Mouse (Mus musculus) gonadal fat pad, adult 2 months (tissue): Measurements from ENCODE around the gene Rpl35a. TPM values are rescaled to one million over a fixed set of nuclear protein-coding genes. Genes with fewer than 3 reads are reported as not detected.
"Not testable (repeated sequence)": the region's sequence is repeated elsewhere in the genome, so short reads cannot be mapped to it uniquely, and the experiment has no call there.

ENCODE experiments used
- DNase-seq: peaks from one replicate; pipeline ENCODE4 v3.0.0-alpha.2; 2012; ENCODE audit warnings: low read depth
- polyA plus RNA-seq: library from polyadenylated mRNA; depleted of rRNA; stranded (reverse); fragments of >200 nt; gene quantifications from 2 replicates; pipeline ENCODE4 v1.2.3, GENCODE M21; 2012; rRNA removed

Rpl35a gene
- polyA plus RNA-seq, result 364 and 454 TPM in 2 replicates

DNA sequence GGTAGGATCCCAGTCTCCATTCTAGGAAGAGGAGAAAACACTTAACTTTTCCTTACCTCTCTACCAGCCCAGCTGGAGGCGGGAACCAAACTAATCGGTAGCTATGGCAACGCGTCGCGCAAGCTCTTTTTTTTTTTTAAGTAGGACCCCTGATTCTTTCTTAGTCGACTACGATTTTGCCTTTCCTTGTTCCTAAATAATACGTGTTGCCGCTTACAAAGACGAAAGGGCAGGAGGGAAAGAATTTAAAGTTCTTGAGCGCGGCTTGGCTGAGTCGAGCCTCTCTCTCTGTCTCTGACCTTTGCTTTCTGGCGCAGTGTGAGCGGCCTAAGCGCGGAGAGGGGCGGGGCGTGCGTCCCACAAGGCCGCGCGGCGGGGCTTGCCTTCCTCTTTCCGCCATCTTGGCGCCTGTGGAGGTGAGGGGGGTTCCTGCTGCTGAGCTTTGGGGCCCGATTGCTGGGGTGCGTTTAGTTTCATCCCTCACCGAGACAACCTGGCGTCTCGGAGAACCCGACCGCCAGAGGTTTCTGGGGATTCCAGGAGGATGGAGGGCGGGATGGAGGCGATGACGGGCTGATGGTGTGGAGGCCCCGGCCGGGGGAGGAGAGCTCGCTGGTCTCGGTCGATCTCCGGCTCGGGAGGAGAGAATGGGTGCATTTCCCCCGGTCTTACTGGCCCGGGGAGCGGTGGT, at the start of gene Rpl35a, which contains the start of gene Iqcg:
Gene Rpl35a, plus strand, starts transcription at position 359 of the 691 bp plus-strand sequence.
Gene Iqcg, minus strand, starts transcription at position 124 of the 691 bp plus-strand sequence.
- peak; percentile 37 for DNase-seq

DNA sequence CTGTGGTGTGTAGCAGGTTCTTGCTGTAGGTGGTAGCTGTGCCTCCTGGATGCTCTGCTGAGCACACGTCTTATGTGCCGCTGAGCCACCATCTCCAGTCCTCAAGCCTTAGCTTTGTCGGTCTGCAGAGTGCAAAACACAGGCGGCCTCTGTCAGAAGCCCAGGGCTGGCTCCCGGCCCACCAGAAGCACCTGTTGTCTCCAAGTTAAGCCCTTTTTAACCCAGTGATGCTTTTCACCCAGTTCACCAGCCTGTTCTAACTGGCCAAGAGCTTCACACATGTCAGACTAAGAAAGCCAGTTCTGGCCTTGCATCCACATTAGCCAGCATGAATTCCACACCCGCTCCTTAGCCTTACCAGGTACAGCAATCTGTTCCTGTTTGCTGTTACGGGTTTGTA, 49.4 kb upstream of the Rpl35a start:
- no peak for DNase-seq

- no peak for DNase-seq
These were observed 48.8 kb upstream of the Rpl35a start for GRCm38 (mm10) chr16:33007436-33007835.

DNA sequence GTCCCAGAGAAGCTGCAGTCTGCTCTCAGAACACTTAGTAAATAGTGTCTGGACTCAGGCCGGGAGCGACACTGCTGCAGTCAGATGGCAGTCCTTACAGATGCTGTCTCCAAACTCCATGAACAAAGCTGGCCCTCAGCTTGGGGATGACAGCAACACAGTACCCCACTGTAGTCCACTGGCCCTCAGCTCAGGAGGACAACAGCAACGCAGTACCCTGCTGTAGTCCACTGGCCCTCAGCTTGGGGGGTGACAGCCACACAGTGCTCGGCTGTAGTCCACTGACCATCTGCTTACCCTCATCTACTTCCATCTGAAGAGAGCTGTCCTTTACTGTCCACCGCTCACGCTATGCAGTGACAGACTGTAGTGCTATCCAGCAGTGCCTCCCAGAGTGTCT, 46.1 kb upstream of the Rpl35a start:
- no peak for DNase-seq

DNA sequence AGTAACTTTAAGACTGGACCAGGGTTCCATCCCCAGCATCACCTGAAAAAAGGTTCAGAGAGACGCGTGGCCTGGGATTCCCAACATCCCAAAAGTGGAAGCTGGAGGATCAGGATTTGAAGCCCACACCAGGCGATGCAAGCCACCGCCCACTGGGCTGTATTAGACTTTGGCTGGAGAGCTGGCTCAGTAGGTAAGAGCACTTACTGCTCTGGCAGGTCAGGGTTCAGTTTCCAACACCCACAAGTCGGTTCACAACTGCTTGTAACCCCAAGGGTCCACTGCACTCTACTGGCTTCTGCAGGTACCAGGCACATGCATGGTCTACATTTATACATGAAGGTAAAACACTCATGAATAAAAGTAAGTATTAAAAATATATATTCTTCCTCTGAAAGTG, 42.5 kb upstream of the Rpl35a start:
- no peak for DNase-seq

GRCm38 (mm10) chr16:33014921-33015320, 41.3 kb upstream of the Rpl35a start:
- DNase-seq, result no peak

GRCm38 (mm10) chr16:33015396-33015907, 40.8 kb upstream of the Rpl35a start:
- DNase-seq, result no peak

DNA sequence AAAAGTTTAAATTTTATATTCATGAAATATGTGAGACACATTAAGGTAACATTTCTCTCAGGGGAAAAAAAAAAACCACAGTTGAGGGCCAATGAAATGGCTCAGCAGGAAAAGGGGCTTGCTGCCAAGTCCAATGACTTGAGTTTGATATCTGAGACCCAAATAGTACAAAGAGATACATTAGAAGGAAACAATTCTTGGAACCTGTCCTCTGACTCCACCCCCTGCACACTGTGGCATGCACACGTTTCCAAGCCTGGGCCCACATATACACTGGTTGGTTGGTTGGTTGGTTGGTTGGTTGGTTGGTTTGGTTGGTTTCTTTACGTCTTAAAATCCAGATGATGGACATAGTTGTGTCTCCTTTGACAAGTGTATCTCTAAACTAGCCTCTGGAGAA, 40.3 kb upstream of the Rpl35a start:
- no peak for DNase-seq

GRCm38 (mm10) chr16:33017677-33018349, 38.4 kb upstream of the Rpl35a start:
- peak; percentile 42 for DNase-seq

DNA sequence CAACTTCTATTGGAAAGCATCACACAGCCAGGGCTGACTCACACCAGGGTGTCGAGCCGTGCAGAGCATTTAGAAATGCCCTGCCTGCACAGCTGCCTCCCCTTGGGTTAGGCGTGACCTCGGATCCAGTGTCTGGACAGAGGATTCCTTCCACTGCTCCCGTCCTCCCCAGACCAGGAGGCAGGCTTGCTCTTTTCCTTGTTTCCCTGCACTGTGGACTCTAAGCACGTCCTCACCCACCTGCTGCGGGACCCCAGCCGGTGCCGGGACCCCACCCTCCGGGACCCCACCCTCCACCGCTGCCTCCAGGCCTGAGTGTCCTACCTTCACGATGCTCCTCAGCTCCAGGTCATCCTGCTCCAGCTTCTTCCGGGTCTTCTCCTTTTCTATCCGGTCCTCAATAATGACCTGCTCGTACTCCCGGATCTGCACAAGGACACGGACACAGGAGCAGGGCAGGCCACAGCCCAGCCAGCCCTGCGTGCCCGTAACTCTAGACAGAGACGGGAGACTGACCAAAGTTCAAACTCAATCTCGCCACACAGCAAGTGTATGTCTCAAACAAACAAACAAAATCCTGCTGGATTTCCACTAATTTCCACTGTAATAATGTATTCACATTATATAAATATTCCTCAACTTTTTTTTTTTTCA, 37.0 kb upstream of the Rpl35a start:
- DNase-seq, result no peak

DNA sequence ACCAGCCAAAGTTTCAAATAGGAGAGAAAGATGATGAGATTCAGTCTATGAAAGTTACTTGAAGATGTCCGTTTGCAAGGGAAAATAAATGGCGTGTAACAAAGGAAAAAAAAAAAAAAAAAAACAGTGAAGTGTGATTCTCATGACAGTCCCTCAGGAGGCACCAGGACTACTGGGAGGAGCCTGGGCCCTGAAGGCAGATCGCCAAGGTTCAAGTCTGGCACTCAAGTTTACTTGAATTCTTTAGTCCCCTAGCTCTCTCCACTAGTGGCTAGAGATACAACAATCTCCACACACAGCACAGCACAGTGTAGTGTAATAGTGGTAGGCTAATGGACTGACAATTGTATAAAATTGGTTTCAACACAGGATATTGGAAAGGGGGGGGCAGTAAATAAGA, 34.9 kb upstream of the Rpl35a start:
- no peak for DNase-seq

DNA sequence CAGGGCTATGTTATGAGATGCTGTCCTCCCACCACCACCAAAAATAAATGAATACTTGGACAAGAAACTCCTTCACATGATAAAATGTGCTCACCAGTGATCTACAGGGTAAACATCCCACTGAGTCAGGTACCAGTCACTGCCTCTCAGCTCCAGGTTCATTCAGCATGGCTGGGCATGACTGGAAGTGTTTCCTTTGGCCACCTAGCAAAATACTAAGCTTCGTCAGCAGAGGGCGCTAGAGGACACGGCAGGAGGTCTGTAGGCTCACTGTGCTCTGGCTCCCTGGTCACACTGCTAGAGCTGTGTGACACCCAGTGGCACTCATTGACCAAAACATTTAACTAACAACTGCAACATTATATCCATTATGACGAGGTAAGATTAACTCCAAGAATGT, 32.5 kb upstream of the Rpl35a start:
- DNase-seq, result no peak

DNA sequence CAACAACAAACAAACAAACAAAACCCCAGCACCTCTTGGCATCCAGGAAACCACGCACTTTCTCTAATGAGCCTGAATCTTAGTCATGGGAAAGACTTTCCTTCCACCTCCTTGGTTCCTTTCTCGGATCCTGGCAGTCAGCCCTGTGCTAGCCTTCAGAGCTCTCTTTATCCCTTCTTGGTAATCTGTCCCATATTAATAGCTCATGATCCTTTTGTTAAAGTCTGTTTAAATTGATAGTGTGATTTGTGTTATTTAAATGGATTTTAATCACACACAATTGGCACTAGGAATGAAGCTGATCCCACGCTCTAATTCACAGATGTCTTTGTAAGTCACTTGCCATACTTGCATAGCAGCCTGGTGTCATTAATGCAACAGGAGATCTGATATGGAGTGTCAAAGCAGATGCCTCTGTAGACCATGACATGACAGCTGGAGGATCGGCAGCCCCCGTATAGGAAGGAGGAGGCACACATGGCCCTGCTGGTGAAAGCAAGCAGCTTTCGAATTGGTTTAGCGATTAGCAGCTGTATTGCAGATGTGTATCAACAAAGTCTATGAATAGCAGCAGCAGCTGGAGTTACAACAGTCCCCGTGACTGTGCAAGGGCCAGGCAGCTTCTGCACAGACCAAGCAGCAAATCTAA, 31.7 kb upstream of the Rpl35a start:
- no peak for DNase-seq

- DNase-seq, result no peak
These were observed 29.9 kb upstream of the Rpl35a start for GRCm38 (mm10) chr16:33026357-33026756.

DNA sequence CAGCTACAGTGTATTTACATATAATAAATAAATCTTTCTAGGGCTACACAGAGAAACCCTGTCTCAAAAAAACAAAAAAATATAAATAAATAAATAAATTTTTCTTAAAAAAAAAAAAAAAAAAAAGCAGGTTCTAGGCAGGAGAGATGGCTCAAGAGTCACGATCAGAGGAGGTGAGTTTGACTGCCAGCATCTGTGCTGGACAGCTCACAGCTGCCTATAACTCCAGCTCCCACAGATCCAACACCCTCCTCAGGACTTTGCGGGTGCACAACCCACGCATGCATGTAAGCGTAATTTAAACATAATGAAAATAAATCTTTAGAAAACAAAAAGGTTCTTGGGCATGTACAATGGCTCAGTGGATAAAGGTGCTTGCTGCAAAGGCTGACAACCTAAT, 20.2 kb upstream of the Rpl35a start:
- DNase-seq, result no peak

DNA sequence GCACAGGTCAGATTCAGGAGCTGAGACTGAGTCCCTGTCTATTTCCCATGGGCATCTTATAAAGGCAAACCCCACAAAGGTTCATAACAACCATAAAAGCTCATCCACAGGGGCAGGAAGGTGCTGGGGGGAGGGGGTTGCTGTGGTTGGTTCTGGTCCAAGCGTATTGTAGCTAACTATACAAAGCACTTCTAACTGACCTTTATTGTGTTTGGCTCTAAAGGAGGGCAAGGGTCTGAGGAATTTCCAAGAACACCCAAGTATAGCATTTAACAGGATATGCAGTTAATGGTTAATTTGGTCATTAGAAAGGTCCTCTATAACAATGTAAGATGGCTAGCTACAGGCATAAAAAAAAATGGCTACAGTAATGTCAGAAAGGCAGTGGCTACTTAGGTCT, 13.6 kb upstream of the Rpl35a start:
- DNase-seq, result no peak

GRCm38 (mm10) chr16:33043268-33043667, 13.0 kb upstream of the Rpl35a start:
- no peak for DNase-seq

DNA sequence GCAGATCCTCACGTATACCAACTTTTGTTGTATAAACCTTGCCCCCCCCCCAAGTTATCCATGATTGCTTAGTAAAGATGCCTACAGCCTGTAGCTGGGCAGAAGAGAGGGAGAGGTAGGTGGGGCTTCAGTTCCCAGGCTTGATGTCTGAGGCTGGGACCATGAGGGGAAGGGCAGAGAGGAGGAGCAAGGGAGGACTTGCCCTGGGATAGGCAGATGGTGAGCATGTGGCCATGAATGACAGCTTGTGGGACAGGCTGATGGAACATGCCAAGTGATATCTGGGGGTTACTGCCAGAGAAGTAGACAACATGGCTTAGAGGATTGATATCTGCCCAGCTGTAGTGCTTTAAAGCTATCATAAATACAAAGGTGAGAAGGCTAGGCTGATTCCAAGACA, 8.2 kb upstream of the Rpl35a start:
- no peak for DNase-seq

GRCm38 (mm10) chr16:33048686-33049085, 7.6 kb upstream of the Rpl35a start:
- no peak for DNase-seq

DNA sequence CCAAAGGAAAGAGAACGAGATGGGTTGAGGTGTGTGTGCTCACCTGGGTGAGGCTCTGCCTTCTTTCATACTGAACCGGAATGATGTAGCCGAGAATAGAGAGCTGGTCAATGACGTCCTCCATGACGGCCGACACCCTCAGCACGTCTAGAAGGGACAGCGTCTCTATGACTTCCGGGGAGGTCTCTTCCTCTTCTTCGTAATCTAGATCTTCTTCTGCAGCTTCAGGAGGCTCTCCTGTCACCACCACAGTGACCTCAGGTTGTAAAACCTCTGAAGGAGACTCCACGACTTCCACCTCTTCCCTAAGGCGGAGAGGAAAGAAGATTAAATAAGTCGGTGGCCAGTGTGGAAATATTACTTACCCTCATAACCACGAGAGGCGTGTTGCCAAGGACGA, 6.4 kb upstream of the Rpl35a start:
- DNase-seq, result no peak

GRCm38 (mm10) chr16:33053141-33053540, 3.1 kb upstream of the Rpl35a start:
- no peak for DNase-seq

GRCm38 (mm10) chr16:33054927-33055326, 1.3 kb upstream of the Rpl35a start:
- not testable (repeated sequence) for DNase-seq
